Mouse (Mus musculus): ENCODE results near the gene Wdtc1.

Gene Wdtc1

DNA sequence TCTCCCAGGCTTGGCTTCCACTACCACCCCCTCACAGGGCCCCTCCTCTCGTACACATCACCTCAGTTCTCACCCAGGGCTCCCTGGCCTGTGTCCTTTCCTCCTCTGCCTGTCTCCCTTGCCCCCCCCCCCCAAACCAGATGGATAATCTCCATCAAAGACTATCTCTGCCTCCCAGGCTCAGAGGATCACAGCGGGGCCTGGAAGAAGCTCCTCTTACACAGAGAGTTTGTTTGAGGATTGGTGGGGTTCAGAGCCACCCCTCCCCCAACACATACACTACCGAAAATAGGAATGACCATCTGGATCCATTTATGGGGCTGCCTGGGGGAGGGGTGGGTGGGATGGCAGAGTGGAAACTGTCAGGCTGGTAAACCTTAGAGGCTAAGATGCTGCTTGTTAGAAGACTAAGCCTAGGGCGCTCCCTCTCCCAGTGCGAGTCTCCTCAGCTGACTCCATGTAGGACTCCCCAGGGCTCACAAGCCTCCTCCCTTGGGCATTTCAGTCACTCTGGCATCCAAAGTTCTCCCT is 71.3 kb downstream of the Wdtc1 start:
- DNase-seq (ENCODE audit: low spot score) = no peak

DNA sequence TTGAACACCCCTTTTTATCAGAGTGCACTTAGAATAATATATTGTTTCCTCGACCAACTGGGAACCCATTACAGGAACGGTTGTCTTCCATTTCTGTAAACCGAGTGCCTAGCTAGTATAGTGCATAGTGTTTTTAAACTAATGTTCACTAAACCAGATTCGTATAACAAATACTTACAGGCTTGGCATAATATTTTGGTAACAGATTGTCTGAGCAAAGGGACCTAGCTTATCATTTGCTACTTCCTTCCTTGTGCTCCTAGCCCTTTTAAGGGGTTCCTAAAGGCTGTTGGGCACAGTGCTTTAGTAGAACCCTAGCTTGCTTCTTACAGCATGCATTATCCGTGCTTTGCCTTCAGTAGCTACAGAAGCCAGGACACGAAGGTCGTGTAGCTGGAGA is 71.8 kb downstream of the Wdtc1 start:
- no peak for DNase-seq (ENCODE audit: low spot score)

DNA sequence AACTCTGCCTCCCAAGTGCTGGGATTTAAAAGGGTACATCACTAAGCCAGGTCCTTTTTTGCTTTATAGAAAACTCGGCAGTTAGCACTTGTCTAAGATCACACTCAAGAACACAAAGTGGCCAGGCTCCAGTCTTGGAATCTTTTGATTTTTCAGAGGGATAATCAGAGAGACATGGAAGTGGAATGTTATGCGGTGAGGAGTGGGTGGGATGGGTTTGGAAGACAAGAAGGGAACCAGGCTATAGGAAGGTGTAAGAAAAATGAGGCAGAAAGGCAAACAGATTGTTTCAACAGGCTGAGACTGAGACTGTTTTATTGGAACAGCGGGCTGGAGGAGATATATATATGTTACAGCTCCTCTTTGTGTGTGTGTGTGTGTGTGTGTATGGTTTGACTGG is 74.8 kb downstream of the Wdtc1 start:
- DNase-seq (ENCODE audit: low spot score) = no peak

DNA sequence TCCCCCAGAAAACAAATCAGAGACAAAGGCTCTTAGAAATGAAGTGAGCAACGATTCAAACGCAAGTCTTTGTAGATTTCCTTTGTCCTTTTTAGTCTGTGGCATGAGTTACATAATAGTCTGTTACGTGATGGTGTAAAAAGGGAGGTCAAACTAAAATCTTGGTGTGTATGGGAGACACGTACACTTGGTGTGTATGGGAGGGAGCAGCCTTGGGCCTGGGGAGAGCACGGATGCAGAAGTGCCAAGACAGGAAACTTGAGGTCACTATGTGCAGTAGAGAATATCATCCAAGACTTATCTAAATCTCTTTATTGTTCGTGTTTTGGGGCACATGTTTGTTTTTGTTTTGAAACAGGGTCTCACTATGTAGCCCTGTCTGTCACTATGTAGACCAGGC is 75.2 kb downstream of the Wdtc1 start:
- DNase-seq (ENCODE audit: low spot score) = no peak

DNA sequence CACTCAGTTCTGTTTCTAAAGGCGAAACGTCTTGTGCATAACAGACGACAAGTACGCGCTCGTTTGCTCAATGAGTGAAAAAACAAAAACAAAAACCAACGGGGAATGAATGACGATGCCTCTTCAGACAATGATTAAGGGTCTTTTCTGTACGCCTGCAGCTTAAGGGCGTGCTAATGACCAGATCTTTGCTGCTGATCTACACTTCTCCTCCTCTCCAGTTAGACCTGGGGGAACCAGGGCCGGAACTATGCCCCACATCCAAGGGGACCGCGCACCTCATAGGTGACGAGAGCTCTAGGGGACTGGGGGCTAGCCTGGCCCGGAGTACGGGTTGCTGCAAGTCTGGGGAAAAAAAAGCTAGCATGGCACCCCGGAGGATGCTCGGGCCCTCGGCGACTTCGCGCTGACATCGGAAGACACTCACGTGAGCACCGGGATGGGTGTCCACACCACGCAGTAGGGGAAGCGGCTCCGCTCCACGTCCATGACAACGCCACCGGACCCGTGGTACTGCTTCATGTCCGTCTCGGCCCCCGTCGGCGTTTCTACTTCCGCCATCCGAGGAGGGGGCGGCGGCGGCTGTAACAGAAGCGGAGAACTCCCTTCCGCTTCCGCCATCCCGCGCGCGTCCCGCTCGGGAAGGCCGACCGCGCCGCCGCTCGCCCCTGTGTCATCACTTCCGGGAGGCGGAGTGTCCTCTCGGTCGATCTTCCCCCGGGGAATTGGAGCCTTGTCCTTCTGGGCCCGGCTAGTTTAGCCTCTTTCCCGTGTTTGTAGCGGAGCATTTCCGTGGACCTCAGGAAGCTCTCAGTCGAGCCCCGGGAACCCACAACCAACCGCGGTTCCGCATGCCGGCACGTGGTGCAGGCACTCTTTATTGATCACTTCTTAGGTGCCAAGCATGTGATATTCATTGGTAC is 75.9 kb downstream of the Wdtc1 start, which contains the start of gene Tmem222:
TSS of gene Tmem222 (minus strand) at position 689 of the 923 bp plus-strand sequence.
- peak; percentile 94 for DNase-seq (ENCODE audit: low spot score)

DNA sequence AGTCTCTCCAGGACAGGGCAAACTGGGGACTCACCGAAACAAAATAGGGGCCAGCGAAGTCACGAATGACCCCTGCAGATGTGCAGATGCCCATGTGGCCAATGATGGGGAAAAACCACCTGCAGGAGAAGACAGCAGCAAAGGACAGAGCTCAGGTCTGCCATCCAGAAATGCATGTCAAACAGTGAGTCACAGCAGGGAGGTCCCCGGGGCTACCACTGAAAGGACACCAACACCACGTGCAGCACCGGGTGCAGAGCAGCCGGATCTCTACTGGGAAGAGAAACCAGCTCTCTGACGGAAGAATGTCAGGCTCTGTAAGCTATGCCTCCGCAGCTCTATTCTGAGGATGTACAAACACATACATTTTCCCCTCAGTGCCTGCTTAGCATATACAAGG is 82.4 kb downstream of the Wdtc1 start:
- no peak for DNase-seq (ENCODE audit: low spot score)

DNA sequence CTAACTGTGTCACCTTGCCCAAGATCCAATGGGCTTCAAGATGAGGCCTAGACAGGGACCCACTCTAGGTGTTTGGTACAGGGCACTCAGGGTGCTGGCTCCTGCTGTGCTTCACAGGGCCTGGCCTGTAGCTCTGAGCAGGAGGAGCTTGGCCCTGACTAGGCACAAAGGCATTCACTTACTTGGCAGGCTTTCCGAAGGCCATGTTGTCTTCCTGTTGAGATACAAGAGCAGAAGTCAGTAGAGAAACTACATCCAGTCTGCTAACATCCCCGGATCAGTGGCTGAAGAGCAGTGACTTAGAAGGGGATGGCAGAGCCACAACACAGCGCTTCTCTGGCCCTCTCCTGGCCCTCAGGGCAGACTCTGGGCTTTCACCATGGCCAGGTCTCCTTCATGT is 83.7 kb downstream of the Wdtc1 start:
- DNase-seq (ENCODE audit: low spot score) = no peak

DNA sequence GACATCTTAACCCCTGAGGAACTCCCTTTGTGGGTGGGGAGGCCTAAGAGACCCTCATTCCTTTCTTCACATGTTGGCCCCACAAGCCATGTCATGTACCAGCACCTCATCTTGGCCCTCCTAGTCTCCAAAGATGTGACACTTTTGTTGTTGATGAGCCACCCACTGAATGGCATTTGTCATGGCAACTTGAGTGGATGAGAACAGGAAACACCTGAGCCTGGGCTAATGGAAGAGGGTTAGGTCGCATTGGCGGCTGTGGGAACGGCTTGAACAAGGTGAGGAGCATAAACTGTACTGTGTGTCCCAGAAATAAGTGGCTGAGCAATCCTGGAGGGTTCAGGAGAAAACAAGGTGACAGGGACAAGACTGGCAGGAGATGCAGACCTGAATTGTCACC is 84.3 kb downstream of the Wdtc1 start:
- DNase-seq (ENCODE audit: low spot score) = no peak

DNA sequence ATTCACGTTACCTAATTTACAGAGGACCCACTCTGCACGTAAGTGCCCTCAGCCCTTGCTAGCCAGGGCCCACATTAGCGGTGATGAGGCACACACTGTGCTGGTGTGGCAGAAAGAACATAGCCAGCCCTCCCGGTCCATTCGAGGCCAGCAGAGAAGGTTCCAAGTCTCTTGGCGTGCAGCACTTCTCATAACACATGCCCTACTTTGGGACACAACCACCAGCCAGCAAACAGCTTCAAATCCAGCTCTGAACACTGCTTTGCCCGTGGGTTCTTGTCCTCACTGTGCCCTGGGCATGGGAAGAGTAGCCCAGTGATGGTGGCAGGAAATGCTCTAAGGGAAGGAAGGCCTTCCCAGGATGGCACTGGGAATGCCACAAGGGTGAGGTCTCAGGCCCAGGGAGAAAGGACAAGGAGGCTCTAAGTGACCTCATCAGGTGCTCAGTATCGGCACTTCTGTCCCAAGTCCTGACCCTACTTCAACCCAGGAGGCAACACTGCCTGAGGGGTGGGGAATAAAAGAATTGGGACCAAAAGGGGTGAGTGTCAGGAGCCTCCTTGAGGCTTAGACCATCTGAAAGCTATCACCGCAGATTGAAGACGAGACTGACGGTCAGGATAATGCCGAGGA is 86.9 kb downstream of the Wdtc1 start:
- DNase-seq (ENCODE audit: low spot score) = no peak

DNA sequence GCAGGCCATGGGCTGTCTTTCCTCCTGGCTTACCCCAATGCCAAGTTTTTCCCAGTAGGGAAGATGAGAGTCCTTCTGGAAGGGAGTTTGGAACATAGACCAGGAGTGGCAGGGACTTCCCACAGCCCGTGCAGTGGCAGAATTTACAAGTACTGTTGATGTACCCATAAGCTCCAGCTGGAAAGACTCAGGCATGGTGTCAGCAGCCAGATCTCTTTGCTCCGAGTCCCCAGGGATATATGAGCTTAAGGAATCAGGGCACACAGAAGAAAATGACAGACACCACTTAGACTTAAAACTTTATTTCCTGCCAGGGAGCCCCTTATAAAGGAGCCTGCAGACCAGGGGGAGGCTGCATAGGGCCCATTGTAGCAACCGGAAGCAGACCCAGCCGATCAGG is 87.5 kb downstream of the Wdtc1 start:
- no peak for DNase-seq (ENCODE audit: low spot score)

DNA sequence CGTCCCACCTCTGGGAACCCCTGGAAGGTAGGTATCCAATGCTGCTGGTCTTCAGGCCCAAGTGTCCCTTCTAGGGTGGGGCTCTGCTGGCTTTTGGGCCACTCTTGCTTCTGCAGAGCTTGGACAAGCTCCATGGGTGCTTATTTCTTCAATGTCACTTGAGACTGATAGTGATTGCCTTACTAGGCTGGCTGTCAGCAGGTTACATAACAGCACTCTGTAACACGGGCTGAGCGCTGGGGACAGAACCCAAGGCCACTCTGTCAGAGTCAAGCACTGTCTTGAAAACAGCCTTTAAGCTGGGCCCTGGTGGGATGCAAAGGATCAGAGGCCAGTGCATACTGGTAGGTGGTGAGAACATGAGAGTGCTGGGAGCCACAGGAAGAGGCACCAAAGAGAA is 88.0 kb downstream of the Wdtc1 start:
- no peak for DNase-seq (ENCODE audit: low spot score)

DNA sequence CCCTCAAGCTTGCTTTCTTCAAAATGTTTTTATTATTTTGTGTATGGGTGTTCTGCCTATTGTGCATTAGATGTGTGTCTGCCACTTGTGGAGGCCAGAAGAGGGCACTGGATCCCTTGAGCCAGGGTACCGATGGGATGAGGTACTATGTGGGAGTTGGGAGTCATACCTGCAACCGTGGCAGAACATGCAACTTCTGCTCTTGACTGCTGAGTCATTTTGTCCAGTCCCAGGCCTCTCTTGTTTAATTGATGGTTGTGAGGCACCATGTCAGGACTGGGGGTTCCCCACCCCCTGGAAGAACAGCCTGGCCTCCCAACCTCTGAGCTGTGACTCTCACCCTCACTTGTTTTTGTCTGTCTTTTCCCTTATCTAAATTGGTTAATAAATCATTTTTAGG is 88.7 kb downstream of the Wdtc1 start:
- DNase-seq (ENCODE audit: low spot score) = no peak

DNA sequence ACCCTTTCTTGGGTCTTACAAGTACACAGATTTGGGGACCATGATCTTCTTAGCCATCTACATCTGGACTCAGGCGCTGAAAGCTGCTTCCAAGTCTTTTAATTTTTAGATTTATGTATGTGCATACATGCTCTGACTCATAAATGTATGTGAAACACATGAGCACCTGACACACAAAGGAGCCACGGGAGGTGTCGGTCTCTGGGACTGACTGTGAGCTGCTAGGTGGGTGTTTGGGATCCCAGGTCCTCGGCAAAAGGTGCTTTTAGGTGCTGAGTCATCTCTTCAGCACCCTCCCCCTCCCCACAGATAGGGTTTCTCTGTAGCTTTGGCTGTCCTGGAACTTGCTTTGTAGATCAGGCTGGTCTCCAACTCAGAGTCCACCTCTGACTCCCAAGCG is 89.5 kb downstream of the Wdtc1 start:
- no peak for DNase-seq (ENCODE audit: low spot score)

DNA sequence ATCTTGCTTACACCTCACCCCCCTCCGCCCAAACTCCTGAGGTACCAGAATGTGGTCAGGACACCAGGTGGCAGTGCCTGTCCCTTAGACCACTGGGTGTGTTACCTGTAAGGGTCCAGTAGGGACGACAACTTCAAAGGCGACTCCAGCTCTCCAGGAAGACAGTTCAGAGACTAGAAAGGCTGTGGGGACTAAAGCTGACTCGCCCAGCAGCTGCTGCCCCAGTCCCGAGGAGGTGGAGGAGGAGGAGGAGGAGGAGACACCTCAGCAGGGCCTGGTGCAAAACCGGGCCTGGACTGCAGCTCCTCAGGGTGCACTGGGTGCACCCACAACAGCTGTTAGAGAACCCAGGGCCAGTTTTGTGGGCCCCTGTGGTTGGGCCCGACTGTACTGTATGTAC is 90.4 kb downstream of the Wdtc1 start, which contains the start of gene Sytl1:
TSS of gene Sytl1 (minus strand) at position 232 of the 400 bp plus-strand sequence.
- peak; percentile 45 for DNase-seq (ENCODE audit: low spot score)

DNA sequence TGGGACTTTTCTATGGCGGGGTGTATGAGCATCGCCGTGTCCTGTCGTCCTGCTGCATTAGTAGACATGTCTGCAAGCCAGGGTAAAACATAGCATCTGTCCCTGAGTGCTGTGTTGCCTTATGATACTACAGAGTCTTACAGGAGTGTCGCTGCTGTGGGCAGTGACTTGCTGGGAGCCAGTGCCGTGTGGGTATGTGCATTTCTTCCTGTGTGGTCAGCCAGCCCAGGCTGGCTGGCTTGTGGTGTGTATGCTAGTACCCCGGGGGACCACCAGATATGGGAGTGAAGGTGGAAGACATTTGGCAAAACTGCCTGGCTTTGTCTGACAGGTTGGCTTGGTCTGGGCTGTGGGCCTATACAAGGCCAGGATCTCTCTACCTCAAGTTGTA is 90.9 kb downstream of the Wdtc1 start:
- DNase-seq (ENCODE audit: low spot score) = no peak

DNA sequence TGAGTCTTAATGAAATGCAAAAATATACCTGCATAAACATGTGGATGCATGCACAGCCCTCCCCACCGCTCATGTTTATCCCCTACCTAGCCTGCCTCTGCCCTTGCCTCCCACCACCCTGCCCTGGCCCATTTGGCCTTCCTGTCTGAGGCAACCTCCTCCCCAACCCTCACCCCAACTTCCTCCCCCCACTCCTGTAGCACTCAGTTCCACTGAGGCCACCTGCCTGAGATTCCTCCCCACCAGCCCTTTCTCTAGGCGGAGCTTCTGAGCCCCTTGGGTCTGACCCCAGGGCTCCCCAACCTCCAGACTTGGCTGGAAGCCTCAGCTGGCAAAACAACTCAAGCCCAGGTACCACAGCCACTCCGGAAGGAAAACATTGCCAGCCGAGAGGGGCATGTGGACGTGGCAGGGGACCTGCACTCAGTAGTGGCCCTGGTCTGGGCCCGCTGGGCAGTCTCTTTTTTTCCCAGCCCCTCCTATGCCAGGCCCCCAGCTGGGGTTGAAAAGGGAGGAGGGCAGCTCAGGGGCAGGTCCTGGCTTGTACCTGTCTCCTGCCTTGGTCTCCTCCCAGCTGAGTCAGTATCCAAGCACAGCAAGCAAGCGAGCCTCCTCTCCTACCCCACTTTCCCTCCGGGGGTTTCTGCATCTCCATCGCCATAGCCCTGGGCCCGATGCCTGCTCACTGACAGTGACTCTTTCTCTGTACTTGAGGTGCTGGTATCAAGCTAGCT is 91.5 kb downstream of the Wdtc1 start:
- peak; percentile 44 for DNase-seq (ENCODE audit: low spot score)

DNA sequence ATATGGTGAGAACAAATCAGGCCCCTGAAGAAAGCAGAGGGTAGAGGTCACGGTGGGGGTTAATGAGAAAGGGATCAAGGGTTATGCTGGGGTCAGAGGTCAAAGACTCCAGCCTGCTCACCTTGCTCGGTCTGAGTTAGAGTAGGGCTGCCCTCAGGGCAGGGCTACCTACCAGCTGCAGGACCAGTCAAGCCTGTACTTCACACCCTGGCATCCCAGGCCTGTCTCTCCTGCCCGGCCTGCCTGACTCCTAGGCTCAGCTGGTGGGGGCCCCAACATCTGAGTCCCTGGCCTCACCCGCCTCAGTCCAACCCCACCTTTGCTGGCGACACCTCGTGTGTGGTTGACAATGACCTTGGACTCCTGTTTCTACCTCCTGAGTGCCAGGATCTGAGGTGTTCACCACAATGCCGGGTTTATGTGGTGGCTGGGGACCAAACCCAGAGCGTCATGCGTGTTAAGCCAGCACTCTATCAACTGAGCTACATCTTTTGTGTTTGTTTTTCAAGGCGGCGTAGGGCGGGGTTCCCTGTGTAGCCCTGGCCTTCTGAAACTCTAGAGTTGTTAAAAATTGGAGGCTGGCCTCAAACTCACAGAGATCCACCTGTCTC is 95.4 kb downstream of the Wdtc1 start:
- no peak for DNase-seq (ENCODE audit: low spot score)

DNA sequence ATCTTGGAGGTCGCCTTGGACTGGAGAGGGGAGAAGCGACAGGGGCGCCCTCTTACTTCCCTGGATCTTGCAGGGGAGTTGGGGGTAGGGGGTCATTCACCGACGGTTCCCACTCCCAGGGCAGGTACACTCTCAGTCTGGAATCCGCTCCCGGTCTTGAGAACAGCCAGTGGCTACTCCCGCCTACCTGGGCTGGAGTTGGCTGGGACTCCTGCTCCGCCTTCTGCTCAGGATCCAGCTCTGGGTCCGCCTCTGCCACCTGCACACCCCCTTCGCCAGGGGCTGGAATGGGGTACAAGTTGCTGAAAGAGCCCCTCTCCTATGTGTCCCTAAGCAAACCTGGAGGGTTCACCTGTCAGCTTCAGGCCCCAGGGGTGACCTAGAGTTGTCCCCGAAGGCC is 96.1 kb downstream of the Wdtc1 start:
- DNase-seq (ENCODE audit: low spot score) = no peak

DNA sequence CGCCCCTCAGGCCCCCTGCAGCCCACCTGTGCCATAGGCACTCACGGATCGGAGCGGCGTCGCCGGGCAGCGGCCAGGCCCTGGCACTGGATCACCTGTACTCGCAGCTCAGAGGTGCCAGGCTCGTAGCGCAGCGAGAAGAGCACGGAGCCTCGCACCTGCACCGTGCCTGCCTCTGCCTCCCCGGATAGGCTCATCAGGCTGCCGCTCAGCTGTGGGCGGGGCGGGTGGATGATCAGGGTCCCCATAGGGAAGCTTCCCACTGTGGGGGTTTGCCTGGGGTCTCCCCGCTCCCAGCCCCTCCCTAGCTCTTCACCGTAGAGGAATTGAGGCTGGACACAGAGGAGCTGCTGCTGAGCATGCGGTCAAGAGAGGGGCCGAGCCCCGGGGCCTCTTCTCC is 96.5 kb downstream of the Wdtc1 start:
- no peak for DNase-seq (ENCODE audit: low spot score)

DNA sequence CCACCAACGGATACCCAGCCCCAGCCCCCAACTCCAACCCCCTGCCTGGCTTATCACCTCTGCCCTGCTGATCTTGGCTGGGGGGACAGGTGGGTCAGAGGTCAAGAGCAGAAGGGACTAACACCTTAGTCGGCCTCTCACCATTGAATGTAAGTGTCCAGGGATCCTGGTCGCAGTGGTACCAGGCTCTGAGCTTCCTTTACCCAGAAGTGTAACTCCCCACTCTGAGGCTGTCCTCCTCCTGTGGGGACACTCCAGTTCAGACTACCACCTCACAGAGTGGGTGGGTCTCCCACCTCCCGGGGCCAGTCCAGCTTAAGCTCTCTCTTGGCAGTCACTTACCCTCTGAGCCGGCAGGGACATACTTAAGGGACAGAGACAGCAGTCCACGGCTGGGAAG is 97.9 kb downstream of the Wdtc1 start:
- DNase-seq (ENCODE audit: low spot score) = no peak

DNA sequence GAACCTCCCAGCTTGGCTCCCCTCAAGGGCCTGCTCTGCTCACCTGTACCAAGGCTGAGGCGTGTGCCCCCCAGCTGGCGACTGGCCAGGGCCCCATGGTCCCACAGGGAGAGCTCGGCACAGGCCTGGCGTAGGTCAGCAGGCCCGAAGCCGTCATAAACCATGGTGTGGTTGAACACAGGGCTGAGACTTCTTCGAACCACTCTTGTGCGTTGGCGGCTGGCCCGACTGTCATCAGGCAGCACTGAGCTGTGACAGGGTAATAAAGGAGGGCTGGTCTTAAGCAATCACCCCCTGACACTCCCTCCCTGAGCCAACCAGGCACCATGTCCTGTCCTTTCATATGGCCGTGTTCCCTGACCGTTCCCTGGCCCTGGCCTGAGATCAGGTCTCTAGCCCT is 99.9 kb downstream of the Wdtc1 start:
- no peak for DNase-seq (ENCODE audit: low spot score)

DNA sequence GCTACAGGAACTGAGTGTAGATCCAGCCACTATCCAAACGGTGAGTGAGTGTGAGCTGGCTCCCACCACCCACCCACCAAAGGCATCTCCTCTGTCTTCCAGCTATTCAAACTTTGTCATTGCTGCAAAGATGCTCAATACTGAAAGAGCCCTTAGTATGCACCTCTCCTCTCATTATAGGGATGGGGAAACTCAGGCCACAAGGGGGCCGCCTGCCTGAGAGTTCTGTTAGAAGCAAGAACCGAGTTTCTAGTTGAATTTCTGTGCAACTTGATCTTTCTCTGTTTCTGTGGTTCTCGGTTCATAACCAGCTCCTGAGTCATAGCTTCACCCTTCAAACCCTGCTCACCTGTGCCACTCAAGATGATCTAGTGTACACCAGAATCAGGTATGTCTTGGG is 101.2 kb downstream of the Wdtc1 start:
- no peak for DNase-seq (ENCODE audit: low spot score)
